Mouse (Mus musculus) brain, embryonic 18.5 days (tissue): Measurements from ENCODE around the gene Tbc1d22a.

Source experiments
- DNase-seq: peaks from one replicate; pipeline ENCODE4 v3.0.0-alpha.2; 2012; ENCODE audit warnings: low read depth, low spot score

The Tbc1d22a gene

DNA sequence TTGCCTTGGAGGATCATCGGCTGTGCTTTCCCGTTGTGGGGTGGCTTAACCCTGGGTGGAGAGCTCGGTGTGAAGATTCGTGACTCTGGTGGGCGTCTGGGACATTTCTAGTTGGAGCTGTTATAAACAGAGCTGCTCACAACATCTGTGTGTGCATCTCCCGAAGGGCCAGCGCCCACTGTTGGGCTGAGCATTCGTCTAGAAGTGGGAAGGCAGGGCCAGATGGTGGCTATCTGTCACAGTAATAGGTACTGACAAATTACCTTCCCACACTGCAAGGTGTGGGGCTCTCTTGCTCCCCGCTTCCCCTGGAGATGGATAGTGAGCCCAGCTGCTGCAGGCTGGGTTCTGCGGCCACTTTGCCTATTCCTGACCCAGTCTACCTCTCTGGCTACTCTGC is 289.2 kb downstream of the Tbc1d22a start:
- no peak for DNase-seq

DNA sequence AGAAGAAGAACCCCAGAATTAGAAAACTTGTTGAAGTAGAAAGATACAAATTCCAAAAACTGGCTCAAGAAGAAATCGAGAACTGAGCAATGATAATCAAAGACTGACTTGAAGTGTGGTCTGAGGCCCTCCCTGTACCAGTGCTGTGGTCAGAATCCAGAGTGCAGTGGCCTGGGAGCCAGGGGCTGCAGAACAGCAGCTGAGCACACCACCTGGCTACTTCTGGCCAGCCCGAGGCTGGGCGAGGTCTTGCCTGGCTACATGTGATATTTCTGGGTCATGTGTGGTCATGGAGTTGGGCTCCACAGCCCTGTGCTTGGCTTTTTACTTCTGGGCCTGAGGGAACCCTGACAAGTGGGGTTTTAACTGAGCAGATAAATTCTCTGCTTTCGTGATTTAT is 292.4 kb downstream of the Tbc1d22a start:
- DNase-seq, result no peak

DNA sequence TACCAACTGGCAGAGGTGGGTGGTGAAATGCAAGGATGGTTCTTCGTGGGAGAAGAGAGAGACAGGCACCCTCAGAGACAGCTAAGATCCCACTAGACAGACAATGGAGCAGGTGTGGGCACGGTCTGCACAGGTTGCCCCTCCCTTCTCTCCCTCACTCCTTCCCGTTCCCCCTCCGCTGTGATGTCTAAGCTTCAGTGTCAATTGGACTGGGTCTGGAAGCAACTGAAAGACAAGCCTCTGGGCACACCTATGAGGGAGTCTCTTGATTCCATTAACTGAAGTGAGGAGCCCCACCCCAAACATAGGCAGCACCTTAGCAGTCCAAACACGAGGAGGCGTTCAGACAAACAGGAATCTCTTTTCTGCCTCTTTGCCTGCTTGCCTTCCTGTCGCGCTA is 293.3 kb downstream of the Tbc1d22a start:
- DNase-seq, result no peak

- no peak for DNase-seq
Measured at GRCm38 (mm10) chr15:86508406-86509176, 294.3 kb downstream of the Tbc1d22a start.

- DNase-seq, result no peak
Measured at GRCm38 (mm10) chr15:86509601-86510000, 295.3 kb downstream of the Tbc1d22a start.

DNA sequence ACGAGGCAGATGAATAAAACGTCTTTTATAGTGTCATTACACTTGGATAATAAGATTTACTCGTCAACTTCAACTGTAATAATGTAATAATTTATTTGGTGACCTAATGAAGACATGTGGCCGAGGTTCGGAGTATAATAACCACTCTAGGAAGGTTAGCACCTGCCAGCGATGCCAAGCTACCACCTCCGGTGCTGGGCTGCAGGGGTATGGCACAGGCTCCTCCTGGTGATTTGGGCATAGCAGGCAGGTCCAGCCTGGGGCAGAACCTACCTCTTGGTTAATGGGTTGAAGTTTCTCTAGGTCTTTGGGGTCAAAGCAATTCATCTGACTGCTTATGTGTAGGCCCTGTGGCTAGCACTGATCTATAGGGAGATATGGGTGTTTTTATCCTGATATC is 296.9 kb downstream of the Tbc1d22a start:
- DNase-seq, result no peak

GRCm38 (mm10) chr15:86513336-86513735 is 299.1 kb downstream of the Tbc1d22a start:
- DNase-seq, result no peak

DNA sequence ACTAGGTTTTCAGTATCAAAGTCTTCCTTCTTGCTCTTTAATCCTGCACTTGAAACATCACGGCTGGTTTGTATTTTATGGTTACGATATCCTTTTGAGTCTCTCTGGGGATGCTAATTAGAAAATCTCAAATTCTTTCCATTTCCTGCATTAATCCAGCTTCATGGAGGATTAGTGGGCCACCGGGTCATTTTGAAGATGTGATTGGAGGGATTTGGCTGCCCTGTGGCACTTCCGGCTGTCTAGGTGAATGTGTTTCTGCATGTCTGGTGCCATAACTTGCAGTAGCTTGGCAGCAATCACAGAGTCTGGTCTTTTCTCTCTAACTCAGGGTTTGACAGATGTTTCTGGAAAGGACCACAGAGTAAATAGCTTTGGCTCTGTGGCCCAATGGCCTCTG is 305.9 kb downstream of the Tbc1d22a start:
- DNase-seq, result no peak

DNA sequence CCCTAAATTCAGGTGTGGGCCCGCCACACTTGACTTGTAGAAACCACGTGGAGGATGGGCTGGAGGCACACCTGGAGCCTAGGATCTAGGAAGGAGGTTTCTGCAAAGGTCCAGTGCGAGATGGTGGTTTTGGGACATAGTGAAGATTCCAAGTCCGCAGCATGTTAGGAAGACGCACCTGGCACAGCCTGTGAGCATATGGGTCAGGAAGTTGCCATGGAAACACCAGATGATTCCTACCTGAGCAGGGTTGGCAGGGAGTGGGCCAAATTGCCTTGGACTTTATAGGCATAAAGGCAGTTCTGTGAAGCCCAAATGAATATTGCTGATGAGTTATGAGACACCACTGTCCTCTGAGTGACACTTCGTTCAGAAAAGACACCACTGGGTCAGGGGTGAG is 321.1 kb downstream of the Tbc1d22a start:
- no peak for DNase-seq

- no peak for DNase-seq
Measured at GRCm38 (mm10) chr15:86542371-86542770, 328.1 kb downstream of the Tbc1d22a start.

DNA sequence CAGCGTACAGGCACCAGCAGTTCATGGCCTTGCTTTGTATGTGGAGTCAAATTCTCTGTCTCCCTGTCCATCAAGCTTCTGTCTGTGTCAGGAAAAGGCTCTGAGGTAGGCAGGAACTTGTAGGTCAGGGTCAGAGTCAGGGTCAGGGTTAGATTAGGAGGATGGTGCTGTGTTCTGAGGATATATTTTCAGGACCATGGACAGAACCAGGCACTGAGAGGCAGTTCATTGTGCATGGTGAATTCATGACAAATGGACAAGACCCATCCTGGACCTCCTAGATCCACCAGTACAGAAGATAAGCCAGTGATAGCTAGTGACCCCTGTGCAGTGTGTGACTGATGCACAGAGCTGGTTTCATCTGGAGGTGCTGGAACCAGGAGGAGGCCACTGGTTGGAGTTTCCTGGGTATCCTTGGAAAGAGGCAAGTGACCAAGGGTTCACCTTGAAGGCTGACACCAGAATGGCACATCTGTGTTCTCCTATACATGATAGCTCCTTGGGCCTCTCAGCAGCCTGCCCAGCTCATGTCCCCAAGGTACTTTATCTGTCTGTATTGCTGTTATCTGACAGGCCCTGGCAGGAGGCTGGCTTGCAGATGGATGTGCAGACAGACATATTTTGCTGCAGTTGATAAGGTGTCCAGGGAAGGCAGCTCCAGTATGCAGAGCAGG is 330.0 kb downstream of the Tbc1d22a start:
- DNase-seq, result no peak
